Mouse (Mus musculus) lung, postnatal 0 days (tissue): ENCODE results near the gene Mex3d.

Source experiments
- CTCF ChIP-seq: IDR thresholded peaks from 2 replicates; pipeline ENCODE4 v1.5.1; 2016; ENCODE audit warnings: antibody characterized with exemption, mild to moderate bottlenecking
- EP300 ChIP-seq: IDR thresholded peaks from 2 replicates; pipeline ENCODE4 v1.6.1; 2016; ENCODE audit warnings: antibody characterized with exemption, mild to moderate bottlenecking, control low read depth

DNA sequence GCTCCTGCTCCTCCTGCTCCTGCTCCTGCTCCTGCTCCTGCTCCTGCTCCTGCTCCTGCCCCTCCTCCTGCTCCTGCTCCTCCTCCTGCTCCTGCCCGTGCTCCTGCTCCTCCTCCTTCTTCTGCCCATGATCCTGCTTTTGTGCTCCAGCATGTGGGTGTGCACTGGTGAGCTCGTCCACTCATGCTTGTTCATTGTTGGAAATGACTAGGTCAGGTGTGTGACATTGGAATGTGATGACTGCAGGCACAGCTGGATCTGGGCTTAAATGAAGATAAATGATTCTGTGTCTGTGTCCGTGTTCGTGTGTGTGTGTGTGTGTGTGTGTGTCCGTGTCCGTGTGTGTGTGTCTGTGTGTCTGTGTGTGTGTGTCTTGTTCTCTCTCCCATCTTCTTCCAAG, 19.1 kb downstream of the Mex3d start:
- TF ChIP-seq CTCF: no peak
- no peak for TF ChIP-seq EP300
